Mouse (Mus musculus) CH12.LX (cell line): ENCODE measurements around the gene Mtfr1l. TPM values are rescaled to one million over a fixed set of nuclear protein-coding genes. Genes with fewer than 3 reads are reported as not detected.

ENCODE experiments used
- DNase-seq: peaks from one replicate; pipeline ENCODE4 v3.0.0-alpha.2; 2013; ENCODE audit errors: extremely low read depth
- H3K27ac ChIP-seq: 2 replicates; pipeline ENCODE4 v1.5.1; 2012; ENCODE audit warnings: low read depth, mild to moderate bottlenecking, control low read depth, moderate library complexity; ENCODE audit not compliant: insufficient read depth
- H3K27me3 ChIP-seq: replicated peaks from 2 replicates; pipeline ENCODE3; 2012; ENCODE audit warnings: inconsistent platforms
- H3K36me3 ChIP-seq, 2 experiments: replicated peaks in 1 of 2; 2 replicates each; pipeline versions ENCODE3 to v1.6.1; 2012; ENCODE audit warnings: inconsistent platforms in 1 of 2, low read length in 1 of 2, mild to moderate bottlenecking in 1 of 2, mixed read lengths in 1 of 2, moderate library complexity in 1 of 2; ENCODE audit not compliant: control insufficient read depth in 1 of 2, insufficient read depth in 1 of 2
- H3K4me1 ChIP-seq, 2 experiments: 2 replicates each; pipeline ENCODE4 v1.6.1; 2012; ENCODE audit warnings: inconsistent platforms in 1 of 2, moderate library complexity in 1 of 2; ENCODE audit not compliant: insufficient read depth in 2 of 2, control insufficient read depth in 1 of 2
- H3K4me2 ChIP-seq: 2 replicates; pipeline ENCODE4 v1.6.1; 2012; ENCODE audit warnings: low read depth, mild to moderate bottlenecking, control low read depth; ENCODE audit not compliant: poor library complexity, insufficient read depth, severe bottlenecking
- H3K4me3 ChIP-seq, 3 experiments: fragments of 150-350 bp in 1 of 3; sonication (generic) in 1 of 3; replicated peaks in 1 of 3; 2 replicates each; pipeline versions ENCODE3 to v1.5.1; 2011 to 2012; ENCODE audit warnings: low read depth in 2 of 3, low read length in 2 of 3, mild to moderate bottlenecking in 2 of 3, moderate library complexity in 2 of 3, control low read depth in 1 of 3, improper control_type of control experiment in 1 of 3, inconsistent platforms in 1 of 3, mixed read lengths in 1 of 3; ENCODE audit not compliant: poor library complexity in 1 of 3
- H3K79me2 ChIP-seq: replicated peaks from 2 replicates; pipeline ENCODE4 v1.6.1; 2012; ENCODE audit warnings: mild to moderate bottlenecking, moderate library complexity; ENCODE audit not compliant: control insufficient read depth, poor library complexity, insufficient read depth, severe bottlenecking; ENCODE audit errors: extremely low read depth
- H3K9ac ChIP-seq: 2 replicates; pipeline ENCODE4 v1.6.1; 2012; ENCODE audit warnings: low read depth, mild to moderate bottlenecking, control low read depth, moderate library complexity; ENCODE audit not compliant: insufficient read depth
- H3K9me3 ChIP-seq: replicated peaks from 2 replicates; pipeline ENCODE3; 2012; ENCODE audit warnings: low read length, inconsistent platforms, mixed read lengths
- BHLHE40 ChIP-seq: IDR thresholded peaks from 2 replicates; pipeline ENCODE4 v1.6.1; 2011; ENCODE audit warnings: mild to moderate bottlenecking, low read depth, low read length, improper control_type of control experiment
- CHD2 ChIP-seq: IDR thresholded peaks from 2 replicates; pipeline ENCODE4 v1.6.1; 2011; ENCODE audit warnings: low read length, improper control_type of control experiment
- CTCF ChIP-seq, 2 experiments: IDR thresholded peaks in 1 of 2; conservative IDR thresholded peaks in 1 of 2; 2 replicates each; pipeline ENCODE4 v1.5.1; 2011 to 2012; ENCODE audit warnings: low read depth in 2 of 2, low read length in 2 of 2, improper control_type of control experiment in 1 of 2, inconsistent platforms in 1 of 2, mild to moderate bottlenecking in 1 of 2, moderate library complexity in 1 of 2
- E2F4 ChIP-seq: IDR thresholded peaks from 2 replicates; pipeline ENCODE4 v1.6.1; 2011; ENCODE audit warnings: low read depth, low read length, improper control_type of control experiment; ENCODE audit not compliant: insufficient replicate concordance
- ELF1 ChIP-seq: IDR thresholded peaks from 2 replicates; pipeline ENCODE4 v1.6.1; 2014; ENCODE audit warnings: low read depth, mild to moderate bottlenecking, inconsistent platforms, low read length, improper control_type of control experiment
- ETS1 ChIP-seq: conservative IDR thresholded peaks from 2 replicates; pipeline ENCODE4 v1.6.1; 2012; ENCODE audit warnings: low read depth, mild to moderate bottlenecking, inconsistent platforms, low read length, improper control_type of control experiment, moderate library complexity
- GABPA ChIP-seq: IDR thresholded peaks from 2 replicates; pipeline ENCODE4 v1.6.1; 2012; ENCODE audit warnings: low read depth, low read length, improper control_type of control experiment, inconsistent platforms; ENCODE audit not compliant: insufficient replicate concordance
- HCFC1 ChIP-seq: IDR thresholded peaks from 2 replicates; pipeline ENCODE4 v1.6.1; 2012; ENCODE audit warnings: low read depth, mild to moderate bottlenecking, inconsistent platforms, low read length, improper control_type of control experiment
- JUN ChIP-seq: IDR thresholded peaks from 2 replicates; pipeline ENCODE4 v1.6.1; 2011; ENCODE audit warnings: low read depth, mild to moderate bottlenecking, low read length, improper control_type of control experiment, moderate library complexity; ENCODE audit not compliant: insufficient read depth
- KAT2A ChIP-seq: IDR thresholded peaks from 2 replicates; pipeline ENCODE4 v1.6.1; 2012; ENCODE audit warnings: low read length, improper control_type of control experiment, inconsistent platforms; ENCODE audit not compliant: insufficient replicate concordance
- MAZ ChIP-seq: IDR thresholded peaks from 2 replicates; pipeline ENCODE4 v1.6.1; 2012; ENCODE audit warnings: low read depth, mild to moderate bottlenecking, inconsistent platforms, low read length, improper control_type of control experiment, moderate library complexity
- MEF2A ChIP-seq: IDR thresholded peaks from 2 replicates; pipeline ENCODE4 v1.6.1; 2014; ENCODE audit warnings: low read depth, mild to moderate bottlenecking, inconsistent platforms, low read length, improper control_type of control experiment, borderline replicate concordance
- MXI1 ChIP-seq: IDR thresholded peaks from 2 replicates; pipeline ENCODE4 v1.6.1; 2011; ENCODE audit warnings: mild to moderate bottlenecking, low read depth, low read length, improper control_type of control experiment
- NRF1 ChIP-seq: IDR thresholded peaks from 2 replicates; pipeline ENCODE4 v1.6.1; 2014; ENCODE audit warnings: low read depth, mild to moderate bottlenecking, inconsistent platforms, low read length, improper control_type of control experiment, moderate library complexity
- POLR2A ChIP-seq: IDR thresholded peaks from 2 replicates; pipeline ENCODE4 v1.6.1; 2011; ENCODE audit warnings: low read depth, mild to moderate bottlenecking, improper control_type of control experiment, low read length
- POLR2AphosphoS2 ChIP-seq: IDR thresholded peaks from 2 replicates; pipeline ENCODE4 v1.6.1; 2011; ENCODE audit warnings: low read depth, low read length, improper control_type of control experiment
- RAD21 ChIP-seq: IDR thresholded peaks from 2 replicates; pipeline ENCODE4 v1.6.1; 2011; ENCODE audit warnings: low read depth, mild to moderate bottlenecking, low read length, improper control_type of control experiment, moderate library complexity
- RCOR1 ChIP-seq: conservative IDR thresholded peaks from 2 replicates; pipeline ENCODE4 v1.6.1; 2012; ENCODE audit warnings: low read depth, mild to moderate bottlenecking, inconsistent platforms, low read length, improper control_type of control experiment
- SIN3A ChIP-seq: IDR thresholded peaks from 2 replicates; pipeline ENCODE4 v1.6.1; 2012; ENCODE audit warnings: low read length, improper control_type of control experiment, inconsistent platforms
- SMC3 ChIP-seq: IDR thresholded peaks from 2 replicates; pipeline ENCODE4 v1.6.1; 2011; ENCODE audit warnings: low read depth, low read length, improper control_type of control experiment
- TBP ChIP-seq: conservative IDR thresholded peaks from 2 replicates; pipeline ENCODE4 v1.6.1; 2011; ENCODE audit warnings: low read depth, low read length, improper control_type of control experiment
- UBTF ChIP-seq: IDR thresholded peaks from 2 replicates; pipeline ENCODE4 v1.6.1; 2012; ENCODE audit warnings: low read depth, mild to moderate bottlenecking, inconsistent platforms, low read length, improper control_type of control experiment, moderate library complexity
- USF1 ChIP-seq: IDR thresholded peaks from 2 replicates; pipeline ENCODE4 v1.6.1; 2014; ENCODE audit warnings: low read depth, mild to moderate bottlenecking, inconsistent platforms, low read length, improper control_type of control experiment
- USF2 ChIP-seq: conservative IDR thresholded peaks from 2 replicates; pipeline ENCODE4 v1.6.1; 2011; ENCODE audit warnings: low read depth, low read length, improper control_type of control experiment
- ZC3H11A ChIP-seq: IDR thresholded peaks from 2 replicates; pipeline ENCODE4 v1.6.1; 2012; ENCODE audit warnings: low read depth, mild to moderate bottlenecking, inconsistent platforms, low read length, improper control_type of control experiment
- ZKSCAN1 ChIP-seq: IDR thresholded peaks from 2 replicates; pipeline ENCODE4 v1.6.1; 2012; ENCODE audit warnings: low read depth, inconsistent platforms, low read length, improper control_type of control experiment, borderline replicate concordance
- ZNF384 ChIP-seq: IDR thresholded peaks from 2 replicates; pipeline ENCODE4 v1.6.1; 2012; ENCODE audit warnings: low read depth, low read length, improper control_type of control experiment, inconsistent platforms
- dilution Hi-C: fragments of 300-500 bp; cut with MboI; formaldehyde crosslinking; loops from 2 replicates; pipeline ENCODE4 v1.14.3; 2020; ENCODE audit warnings: low sequenced_read_pairs; ENCODE audit not compliant: extremely low pct_unique_long_range_greater_than_20kb, extremely low pct_ligation_motif_present
- in situ Hi-C: fragments of 300-500 bp; cut with MboI; formaldehyde crosslinking; loops from 3 replicates; pipeline ENCODE4 v1.14.3; 2019; ENCODE audit warnings: low sequenced_read_pairs, low pct_ligation_motif_present, low pct_unique_long_range_greater_than_20kb, mixed read lengths
- polyA plus RNA-seq: library from polyadenylated mRNA; unstranded; fragments of >175 nt; gene quantifications from 2 replicates; pipeline ENCODE4 v1.2.1, GENCODE M21; 2012; ENCODE audit warnings: low read depth; ENCODE audit not compliant: insufficient read length
- total RNA-seq, 2 experiments: library from RNA; depleted of rRNA; stranded (reverse); fragments of 300-350 nt in 1 of 2; fragments of >200 nt in 1 of 2; gene quantifications; 2 replicates each; pipeline ENCODE4 v1.2.3; 2012 to 2014

The Mtfr1l gene
- total and polyA plus RNA-seq, 3 experiments, result 16.2 to 36.5 (median 34.0) TPM

- no peak overlapping the region for H3K27ac ChIP-seq
- no peaks in the 10 kb centered on the region for H3K9me3 ChIP-seq
- no peak overlapping the region for H3K9ac ChIP-seq
- no peak for DNase-seq
- TF ChIP-seq TBP (no peak), RAD21 (no peak), USF1 (no peak), E2F4 (no peak), MAZ (no peak), CHD2 (no peak), GABPA (no peak), POLR2A (no peak), MEF2A (no peak), ZNF384 (no peak), ETS1 (no peak), KAT2A (no peak), UBTF (no peak), USF2 (no peak), SMC3 (no peak), POLR2AphosphoS2 (no peak), JUN (no peak), BHLHE40 (no peak), HCFC1 (no peak), MXI1 (no peak)
- no peak overlapping the region for H3K4me3 ChIP-seq
- no peaks in the 10 kb centered on the region for H3K27me3 ChIP-seq
- in situ Hi-C loops, result no loop called here
- peaks cover 4 to 22% of the 10 kb centered on the region in 2 experiments; a peak in 3 of 4 replicates for H3K4me1 ChIP-seq
- dilution Hi-C loops, result no loop called here
- H3K4me2 ChIP-seq, result no peak overlapping the region
- H3K79me2 ChIP-seq, result peaks cover 28% of the 10 kb centered on the region
- peaks cover 13 to 63% of the 10 kb centered on the region in 2 experiments for H3K36me3 ChIP-seq
These were observed 16.6 kb downstream of the Mtfr1l start for GRCm38 (mm10) chr4:134518541-134518940.

GRCm38 (mm10) chr4:134517719-134518118 is 17.5 kb downstream of the Mtfr1l start:
- Histone ChIP-seq H3K27me3 (no peaks in the 10 kb centered on the region), H3K9me3 (no peaks in the 10 kb centered on the region)
- dilution Hi-C loops, result no loop called here
- TF ChIP-seq ZC3H11A, result no peak
- TF ChIP-seq SIN3A, result no peak
- no peak for TF ChIP-seq ELF1
- TF ChIP-seq CTCF (conservative IDR thresholded peaks at IDR 0.05 in 1 of 2, IDR thresholded peaks at IDR 0.05 in 1 of 2; ENCODE audit: low read depth in 2 of 2, low read length in 2 of 2), result no peak
- no peak for TF ChIP-seq NRF1
- TF ChIP-seq KAT2A, result no peak
- TF ChIP-seq ZKSCAN1, result no peak
- no peak for TF ChIP-seq BHLHE40
- TF ChIP-seq E2F4, result no peak
- no peak for TF ChIP-seq USF2
- no peak for TF ChIP-seq JUN
- TF ChIP-seq RCOR1, result no peak
- no peak for TF ChIP-seq CHD2
- TF ChIP-seq, all 38 proteins: peak for 0
- in situ Hi-C loops, result no loop called here
- Histone ChIP-seq H3K9ac (no peak overlapping the region), H3K79me2 (peaks cover 33% of the 10 kb centered on the region), H3K4me1 (peaks cover 4 to 22% of the 10 kb centered on the region in 2 experiments; a peak in 3 of 4 replicates), H3K27ac (no peak overlapping the region), H3K4me2 (no peak overlapping the region), H3K4me3 (no peak overlapping the region), H3K36me3 (peaks cover 7 to 55% of the 10 kb centered on the region in 2 experiments)
- DNase-seq, result no peak
